Mouse (Mus musculus) C2C12 (cell line): ENCODE data around the gene Cntnap5b.

Experiments used
- CEBPB ChIP-seq: IDR thresholded peaks from one replicate; pipeline ENCODE4 v1.6.1; 2011; ENCODE audit warnings: low read depth, mild to moderate bottlenecking, control low read depth, moderate library complexity
- CTCF ChIP-seq: IDR thresholded peaks from one replicate; pipeline ENCODE4 v1.5.1; 2011; ENCODE audit not compliant: control insufficient read depth, insufficient read depth, insufficient read length
- FOSL1 ChIP-seq: IDR thresholded peaks from one replicate; pipeline ENCODE4 v1.8.0; 2011; ENCODE audit warnings: mild to moderate bottlenecking, low read length; ENCODE audit not compliant: poor library complexity, insufficient read depth, severe bottlenecking
- MAX ChIP-seq: IDR thresholded peaks from one replicate; pipeline ENCODE4 v1.6.1; 2011; ENCODE audit warnings: mild to moderate bottlenecking, control low read depth
- MYOG ChIP-seq: IDR thresholded peaks from one replicate; pipeline ENCODE4 v1.6.1; 2011; ENCODE audit not compliant: control insufficient read depth, insufficient read length; ENCODE audit errors: extremely low read depth

DNA sequence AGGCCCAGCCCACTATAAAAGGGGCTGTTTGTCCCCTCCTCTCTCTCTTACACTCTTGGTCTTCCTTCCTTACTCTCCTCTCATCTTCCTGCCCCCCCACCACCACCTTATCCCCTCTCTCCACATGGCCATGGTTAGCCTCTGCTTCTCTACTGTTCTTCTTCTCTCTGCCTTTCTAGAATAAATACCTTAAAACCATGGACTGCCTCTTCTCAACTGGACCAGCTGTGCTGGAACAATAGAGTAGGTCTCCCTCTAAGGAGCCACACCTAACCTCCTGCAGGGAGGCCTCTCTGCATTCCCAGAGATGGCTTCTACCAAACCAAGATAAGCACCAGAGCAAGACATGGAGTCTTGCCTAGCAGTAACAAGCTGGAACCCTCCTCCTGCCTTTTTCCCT, 737.3 kb downstream of the Cntnap5b start:
- no peak for TF ChIP-seq CTCF
- TF ChIP-seq MAX: no peak
- no peak for TF ChIP-seq FOSL1
- TF ChIP-seq CEBPB: no peak
- TF ChIP-seq MYOG: no peak
